Mouse (Mus musculus) G1E (cell line): ENCODE data around the gene Tmem40.

Experiments used
- CTCF ChIP-seq: IDR thresholded peaks from 2 replicates; pipeline ENCODE4 v1.5.1; 2012; ENCODE audit warnings: low read depth, low read length, inconsistent platforms, mixed read lengths
- GATA1 ChIP-seq: IDR thresholded peaks from 2 replicates; pipeline ENCODE4 v1.6.1; 2012; ENCODE audit warnings: borderline replicate concordance, low read length, inconsistent platforms, mixed read lengths
- GATA2 ChIP-seq: IDR thresholded peaks from 2 replicates; pipeline ENCODE4 v1.6.1; 2012; ENCODE audit warnings: low read depth, low read length, inconsistent platforms, borderline replicate concordance
- POLR2AphosphoS5 ChIP-seq: IDR thresholded peaks from 2 replicates; pipeline ENCODE4 v1.6.1; 2012; ENCODE audit warnings: low read depth, low read length, inconsistent platforms; ENCODE audit not compliant: insufficient replicate concordance
- TAL1 ChIP-seq: conservative IDR thresholded peaks from 2 replicates; pipeline ENCODE4 v1.6.1; 2012; ENCODE audit warnings: low read depth, low read length, inconsistent platforms, mixed read lengths

DNA sequence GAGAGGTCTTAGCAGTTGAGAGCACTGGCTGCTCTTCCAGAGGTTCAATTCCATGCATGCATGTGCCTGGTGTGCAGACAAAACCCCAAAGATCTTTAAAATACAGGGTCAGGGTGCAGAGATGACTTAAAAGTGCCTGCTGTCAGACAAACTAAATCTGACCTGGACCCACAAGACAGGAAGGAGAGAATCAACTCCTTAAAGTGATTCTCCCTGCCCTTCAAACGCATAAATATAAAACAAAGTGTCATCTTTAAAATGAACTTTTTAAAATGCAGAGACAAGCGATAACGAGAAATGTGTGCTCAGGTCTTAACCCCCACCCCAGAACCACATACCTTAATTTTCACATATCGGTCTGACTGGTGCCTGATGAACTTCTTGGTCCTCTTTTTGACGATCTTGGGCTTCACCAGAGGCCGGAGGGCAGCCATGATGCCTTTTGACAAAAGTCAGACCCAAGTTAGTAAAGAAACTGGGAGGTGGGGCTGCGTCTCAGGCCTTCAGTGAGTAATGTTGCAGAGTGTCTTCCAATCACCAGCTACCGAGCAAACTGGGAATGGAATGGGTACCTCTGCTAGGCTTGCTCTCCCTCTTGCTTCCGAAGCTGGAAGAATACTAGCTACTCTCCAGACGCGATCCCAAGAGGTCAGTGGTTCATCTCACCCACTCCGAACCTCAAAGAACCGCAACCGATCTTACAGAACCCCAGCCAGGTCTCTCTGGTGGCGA, 45.4 kb upstream of the Tmem40 start:
- TF ChIP-seq CTCF (no peak), GATA1 (no peak), TAL1 (no peak), POLR2AphosphoS5 (no peak), GATA2 (no peak)
